Mouse (Mus musculus) hematopoietic stem cell, adult 5-6 weeks (primary cell): ENCODE data around the gene AI661453. TPM values are rescaled to one million over a fixed set of nuclear protein-coding genes. Genes with fewer than 3 reads are reported as not detected.

Experiments
- ATAC-seq, 2 experiments: fragments of 125-278 bp in 1 of 2; replicated peaks in 1 of 2; 2 replicates each; pipeline ENCODE4 v1.8.0; 2016 to 2017; ENCODE audit warnings: inconsistent platforms in 2 of 2, mild to moderate bottlenecking in 2 of 2, moderate number of reproducible peaks in 2 of 2, low read depth in 1 of 2, moderate TSS enrichment in 1 of 2; ENCODE audit not compliant: low FRiP score in 2 of 2, poor library complexity in 2 of 2, severe bottlenecking in 2 of 2, insufficient read depth in 1 of 2, low TSS enrichment in 1 of 2
- total RNA-seq: library from RNA; stranded (forward); fragments of 172-1452, 232-1000 nt; gene quantifications from 2 replicates; pipeline ENCODE4 v1.2.3, GENCODE M21; 2017

AI661453 gene
- total RNA-seq, 1 experiment from 2014 or later: 1.8 TPM

- no peak for ATAC-seq
These were observed 69.6 kb downstream of the AI661453 start for GRCm38 (mm10) chr17:47506042-47506441.

- no peak for ATAC-seq
These were observed 70.3 kb downstream of the AI661453 start for GRCm38 (mm10) chr17:47506697-47507096.

- no peak for ATAC-seq
These were observed 71.1 kb downstream of the AI661453 start for GRCm38 (mm10) chr17:47507523-47507922.

DNA sequence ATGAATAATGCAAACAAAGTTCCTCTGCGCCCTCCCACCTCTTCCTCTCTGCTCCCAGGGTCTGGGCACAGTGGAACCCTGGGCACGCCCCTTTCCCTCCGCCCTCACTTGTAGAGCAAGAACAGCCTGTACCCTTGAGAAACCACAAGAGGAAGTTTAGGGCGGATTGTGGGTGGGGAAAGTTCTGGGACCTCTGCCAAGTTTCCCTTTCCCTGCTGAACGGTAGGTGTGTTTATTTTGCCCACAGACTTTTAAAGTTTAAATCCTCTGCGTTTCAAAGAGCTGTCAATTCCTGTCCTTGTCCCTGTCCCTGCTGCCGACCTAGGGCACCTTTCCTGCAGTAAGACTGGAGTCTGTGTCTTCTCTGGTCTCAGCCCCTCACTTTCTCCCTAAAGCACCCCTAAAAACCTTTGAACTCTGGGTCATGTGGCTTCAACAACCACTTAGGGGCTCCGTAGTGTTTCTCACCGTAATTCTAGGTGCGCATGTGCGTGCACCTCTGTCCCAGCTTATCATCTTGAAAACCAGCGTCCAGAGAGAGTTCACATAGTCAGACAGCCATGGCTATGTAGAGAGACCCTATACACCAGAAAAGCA is 71.7 kb downstream of the AI661453 start:
- peak; percentile 77 to 81 for ATAC-seq

GRCm38 (mm10) chr17:47509031-47509705 is 72.8 kb downstream of the AI661453 start:
- no peak for ATAC-seq

DNA sequence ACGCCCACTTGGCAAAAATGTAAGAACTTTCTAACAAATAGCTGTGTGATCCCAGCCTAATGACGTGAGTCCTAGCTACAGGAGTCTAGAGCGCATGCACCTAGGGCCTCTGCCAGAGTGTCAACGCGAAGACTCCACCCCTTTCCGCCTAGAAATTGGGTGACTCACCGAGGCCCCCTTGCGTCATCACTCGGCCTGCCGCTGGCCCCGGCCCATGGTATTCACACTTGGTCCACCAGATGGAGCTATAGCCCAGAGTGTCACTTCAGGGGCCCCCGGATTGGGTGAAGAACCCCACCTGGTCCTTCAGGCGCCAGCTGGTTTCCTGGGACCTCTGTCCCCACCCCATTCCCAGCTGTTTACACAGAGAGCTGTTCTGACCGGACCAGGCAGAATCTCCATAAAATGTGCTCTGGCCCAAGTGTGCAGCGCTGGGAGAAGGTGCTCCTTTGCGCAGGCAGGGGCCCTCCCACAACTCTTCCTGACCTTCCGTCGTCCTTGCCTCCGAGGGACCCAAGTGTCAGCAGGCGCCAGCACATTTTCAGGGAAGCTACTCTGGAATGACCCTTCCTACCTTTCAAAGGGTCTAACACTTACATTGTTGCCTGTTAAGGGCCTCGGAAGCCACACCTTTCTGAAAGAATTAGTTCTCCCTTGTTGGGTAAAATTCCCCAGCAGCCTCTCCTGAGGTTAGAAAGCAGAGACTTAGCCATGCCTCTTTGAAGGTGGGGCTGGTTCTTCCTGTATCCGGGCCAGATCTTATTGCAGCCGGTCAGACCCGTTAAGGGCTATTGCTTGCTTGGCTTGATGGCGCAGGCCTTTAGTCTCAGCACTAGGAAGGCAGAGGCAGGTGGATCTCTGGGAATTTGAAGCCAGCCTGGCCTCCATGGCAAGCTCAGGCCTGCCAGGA is 75.0 kb downstream of the AI661453 start:
- peak; percentile 83 to 87 for ATAC-seq

GRCm38 (mm10) chr17:47512956-47513775 is 76.8 kb downstream of the AI661453 start:
- ATAC-seq: no peak

GRCm38 (mm10) chr17:47515180-47515844 is 78.9 kb downstream of the AI661453 start:
- ATAC-seq: no peak

GRCm38 (mm10) chr17:47516232-47516631 is 79.8 kb downstream of the AI661453 start:
- no peak for ATAC-seq

- no peak for ATAC-seq
These were observed 81.8 kb downstream of the AI661453 start for GRCm38 (mm10) chr17:47518205-47518604.

Other genes starting within 250 kb of the AI661453 start
- 46.3 and 61.6 TPM in 2 replicates for gene Mrps10, start 67.7 kb upstream of the AI661453 start, total RNA-seq
- gene Guca1b, start 51.2 kb upstream of the AI661453 start, total RNA-seq: not detected in 2 replicates
- gene Guca1a, start 36.0 kb upstream of the AI661453 start, total RNA-seq: 2.8 and 3.4 TPM in 2 replicates
- 1.9 TPM in 2 replicates for gene 1700001C19Rik, start 761 bp downstream of the AI661453 start, total RNA-seq
- 55.6 and 73.2 TPM in 2 replicates for gene Taf8, start 65.7 kb downstream of the AI661453 start, total RNA-seq
- 58.9 and 80.2 TPM in 2 replicates for gene Ccnd3, start 68.4 kb downstream of the AI661453 start, total RNA-seq
- gene Bysl, start 174.9 kb downstream of the AI661453 start, total RNA-seq: 6.9 and 12.1 TPM in 2 replicates
- gene Med20, start 175.0 kb downstream of the AI661453 start, total RNA-seq: 18.0 and 33.5 TPM in 2 replicates
- gene Gm20517, start 175.0 kb downstream of the AI661453 start, total RNA-seq: 3.1 and 7.0 TPM in 2 replicates
- 5.4 and 8.3 TPM in 2 replicates for gene Usp49, start 194.1 kb downstream of the AI661453 start, total RNA-seq